Mouse (Mus musculus) midbrain, embryonic 13.5 days (tissue): Measurements from ENCODE around the gene Galk1. TPM values are rescaled to one million over a fixed set of nuclear protein-coding genes. Genes with fewer than 3 reads are reported as not detected.

ENCODE experiments used
- ATAC-seq: fragments of 200-750 bp; cut with Nextera tagmentation; 2 replicates; pipeline ENCODE4 v1.8.0; 2017; ENCODE audit warnings: mild to moderate bottlenecking, moderate TSS enrichment, moderate library complexity
- H3K27ac ChIP-seq: fragments of 300-500 bp; sonication (generic); 2 replicates; pipeline ENCODE4 v1.5.1; 2015; ENCODE audit warnings: inconsistent platforms, mild to moderate bottlenecking, moderate library complexity
- H3K27me3 ChIP-seq: fragments of 300-500 bp; sonication (generic); 2 replicates; pipeline ENCODE4 v1.6.1; 2015; ENCODE audit warnings: mild to moderate bottlenecking, inconsistent platforms
- H3K36me3 ChIP-seq: fragments of 300-500 bp; sonication (generic); 2 replicates; pipeline ENCODE4 v1.6.1; 2015; ENCODE audit warnings: mild to moderate bottlenecking, inconsistent platforms
- H3K4me1 ChIP-seq: fragments of 300-500 bp; sonication (generic); replicated peaks from 2 replicates; pipeline ENCODE4 v1.6.1; 2015; ENCODE audit warnings: inconsistent platforms
- H3K4me2 ChIP-seq: fragments of 300-500 bp; sonication (generic); replicated peaks from 2 replicates; pipeline ENCODE4 v1.6.1; 2015; ENCODE audit warnings: moderate library complexity, mild to moderate bottlenecking, inconsistent platforms
- H3K4me3 ChIP-seq: fragments of 300-500 bp; sonication (generic); replicated peaks from 2 replicates; pipeline ENCODE4 v1.5.1; 2015; ENCODE audit warnings: mild to moderate bottlenecking, inconsistent platforms
- H3K9ac ChIP-seq: fragments of 300-500 bp; sonication (generic); replicated peaks from 2 replicates; pipeline ENCODE4 v1.6.1; 2015; ENCODE audit warnings: mild to moderate bottlenecking, inconsistent platforms
- H3K9me3 ChIP-seq: fragments of 300-500 bp; sonication (generic); 2 replicates; pipeline ENCODE4 v1.6.1; 2016; ENCODE audit warnings: mild to moderate bottlenecking, inconsistent platforms
- WGBS: fragments of 180-500 bp; shearing (Covaris S2); methylation state at CpG from one replicate; pipeline ENCODE4 v1.1.7; 2015; 5-methylcytosine and 5-hydroxymethylcytosine counted together
- polyA plus RNA-seq: library from polyadenylated mRNA; unstranded; fragments of >200 nt; fragmentation: Nextera tagmentation; extraction: Ambion mirVana; gene quantifications from 2 replicates; pipeline ENCODE4 v1.2.1, GENCODE M21; 2015

Galk1 gene
- polyA plus RNA-seq: 49.2 and 58.9 TPM in 2 replicates

DNA sequence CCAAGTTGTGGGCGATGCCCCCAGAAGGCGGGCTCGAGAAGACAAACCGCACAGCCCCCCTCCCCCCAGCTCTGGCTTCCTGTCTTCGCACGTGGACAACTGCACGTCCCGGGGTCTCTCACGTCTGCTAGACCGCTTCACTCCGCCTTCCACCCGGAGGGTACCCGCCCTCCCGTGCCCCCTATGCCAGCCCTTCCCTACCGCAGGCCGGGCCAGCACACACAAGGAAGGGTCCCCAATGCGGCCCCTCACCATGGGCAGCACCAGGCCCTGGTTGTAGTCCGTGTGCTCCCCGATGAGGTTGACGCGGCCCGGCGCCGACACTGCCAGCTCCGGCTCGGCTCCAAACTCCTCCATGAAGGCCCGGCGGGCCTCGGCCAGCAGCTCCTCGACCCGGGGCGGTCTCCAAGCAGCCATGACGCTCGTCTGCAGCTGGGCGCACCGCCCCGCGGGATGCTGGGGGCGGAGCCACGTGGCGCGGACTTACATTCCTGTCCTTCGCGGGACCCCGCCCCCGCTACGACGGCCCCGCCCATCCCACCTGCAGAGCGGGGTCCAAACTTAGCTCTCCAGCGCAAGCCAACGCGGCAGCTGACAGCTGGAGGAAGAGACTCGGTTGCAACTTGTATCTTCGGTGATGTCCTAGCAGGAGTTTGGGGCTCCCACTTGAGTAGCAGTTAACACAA, at the start of gene Galk1:
Galk1 (minus strand) TSS at position 458 of the 686 bp plus-strand sequence.
- H3K27ac ChIP-seq: peak within 1 kb of the TSS; percentile 57; the same call in 1 of the 2 replicates
- H3K4me3 ChIP-seq: peak within 1 kb of the TSS; percentile 58
- H3K4me2 ChIP-seq: peak within 1 kb of the TSS; percentile 86
- H3K9me3 ChIP-seq: no peaks in the 10 kb centered on the region
- peak; percentile 82 for ATAC-seq
- WGBS: under 1% methylated on average over 55 of the region's 55 CpGs
- peaks cover 4% of the 10 kb centered on the region; the same call in 1 of the 2 replicates for H3K36me3 ChIP-seq
- H3K9ac ChIP-seq: peak within 1 kb of the TSS; percentile 80
- no peaks in the 10 kb centered on the region for H3K27me3 ChIP-seq
- H3K4me1 ChIP-seq: peaks cover 25% of the 10 kb centered on the region

- 94% methylated on average over 13 of the region's 13 CpGs for WGBS
- H3K27me3 ChIP-seq: no peaks in the 10 kb centered on the region
- H3K9me3 ChIP-seq: no peaks in the 10 kb centered on the region
- peaks cover 55% of the 10 kb centered on the region for H3K36me3 ChIP-seq
- no peak for ATAC-seq
- no peaks in the 10 kb centered on the region for H3K4me1 ChIP-seq
- 0 out of 2 replicates have a peak overlapping the region, but pooled peaks have one; percentile 28 for H3K27ac ChIP-seq
- no peak overlapping the region for H3K4me3 ChIP-seq
- no peak overlapping the region for H3K4me2 ChIP-seq
- no peak overlapping the region for H3K9ac ChIP-seq
Measured at GRCm38 (mm10) chr11:116061641-116062415, 49.3 kb upstream of the Galk1 start.

- Histone ChIP-seq H3K9ac (no peak overlapping the region), H3K4me1 (no peaks in the 10 kb centered on the region), H3K9me3 (no peaks in the 10 kb centered on the region), H3K27ac (no peak overlapping the region), H3K4me3 (no peak overlapping the region), H3K36me3 (peaks cover 68% of the 10 kb centered on the region), H3K4me2 (no peak overlapping the region), H3K27me3 (no peaks in the 10 kb centered on the region)
- no peak for ATAC-seq
- 86% methylated on average over 9 of the region's 9 CpGs for WGBS
Measured at GRCm38 (mm10) chr11:116060596-116060995, 48.1 kb upstream of the Galk1 start.

- no peak overlapping the region for H3K4me3 ChIP-seq
- WGBS: 95% methylated on average over 11 of the region's 11 CpGs
- H3K27me3 ChIP-seq: no peaks in the 10 kb centered on the region
- no peaks in the 10 kb centered on the region for H3K9me3 ChIP-seq
- no peaks in the 10 kb centered on the region for H3K4me1 ChIP-seq
- ATAC-seq: no peak
- H3K9ac ChIP-seq: no peak overlapping the region
- no peak overlapping the region for H3K27ac ChIP-seq
- H3K4me2 ChIP-seq: no peak overlapping the region
- peaks cover 77% of the 10 kb centered on the region for H3K36me3 ChIP-seq
Measured at GRCm38 (mm10) chr11:116059691-116060025, 47.1 kb upstream of the Galk1 start.

DNA sequence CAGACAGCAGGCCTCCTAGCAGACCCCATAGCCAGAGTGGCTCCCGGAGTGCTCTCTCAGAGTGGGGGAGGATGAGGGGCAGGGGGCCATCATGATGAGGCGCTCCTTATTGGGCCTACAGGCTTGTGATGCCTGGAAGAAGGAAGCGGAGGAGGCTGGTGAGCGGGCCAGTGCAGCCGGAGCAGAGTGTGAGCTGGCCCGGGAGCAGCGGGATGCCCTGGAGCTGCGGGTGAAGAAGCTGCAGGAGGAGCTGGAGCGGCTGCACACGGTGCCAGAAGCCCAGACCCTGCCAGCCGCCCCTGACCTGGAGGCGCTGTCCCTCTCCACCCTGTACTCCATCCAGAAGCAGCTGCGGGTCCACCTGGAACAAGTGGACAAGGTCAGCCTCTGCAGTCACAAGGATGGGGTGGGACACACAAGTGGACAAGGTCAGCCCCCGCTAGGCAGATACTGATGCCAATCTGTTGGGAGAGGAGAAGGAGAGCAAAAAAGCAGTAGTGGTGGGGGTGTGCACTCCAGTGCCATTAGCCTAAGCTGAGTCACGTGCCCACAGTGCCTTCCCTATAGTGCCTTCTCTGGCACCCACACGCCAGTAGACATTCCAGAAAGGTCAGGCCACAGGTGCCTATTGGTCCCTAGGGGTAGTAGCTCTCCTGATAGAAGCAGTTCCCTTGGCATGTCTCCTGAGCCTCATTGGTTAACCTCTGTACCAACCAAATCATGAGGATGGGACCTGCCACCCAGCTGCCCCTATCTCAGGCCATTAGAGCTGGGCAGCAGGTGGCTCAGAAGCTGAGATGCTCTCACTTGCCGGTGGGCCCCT, 46.6 kb upstream of the Galk1 start:
- Histone ChIP-seq H3K9ac (no peak overlapping the region), H3K4me3 (no peak overlapping the region), H3K9me3 (no peaks in the 10 kb centered on the region), H3K4me1 (no peaks in the 10 kb centered on the region), H3K27me3 (no peaks in the 10 kb centered on the region), H3K36me3 (peaks cover 83% of the 10 kb centered on the region), H3K4me2 (no peak overlapping the region), H3K27ac (no peak overlapping the region)
- 94% methylated on average over 17 of the region's 17 CpGs for WGBS
- ATAC-seq: no peak

GRCm38 (mm10) chr11:116058022-116058614, 45.6 kb upstream of the Galk1 start:
- no peak overlapping the region for H3K9ac ChIP-seq
- no peaks in the 10 kb centered on the region for H3K9me3 ChIP-seq
- WGBS: 84% methylated on average over 12 of the region's 12 CpGs
- no peak for ATAC-seq
- H3K4me2 ChIP-seq: no peak overlapping the region
- H3K27me3 ChIP-seq: no peaks in the 10 kb centered on the region
- H3K36me3 ChIP-seq: peaks cover 92% of the 10 kb centered on the region
- no peak overlapping the region for H3K27ac ChIP-seq
- H3K4me1 ChIP-seq: no peaks in the 10 kb centered on the region
- no peak overlapping the region for H3K4me3 ChIP-seq

DNA sequence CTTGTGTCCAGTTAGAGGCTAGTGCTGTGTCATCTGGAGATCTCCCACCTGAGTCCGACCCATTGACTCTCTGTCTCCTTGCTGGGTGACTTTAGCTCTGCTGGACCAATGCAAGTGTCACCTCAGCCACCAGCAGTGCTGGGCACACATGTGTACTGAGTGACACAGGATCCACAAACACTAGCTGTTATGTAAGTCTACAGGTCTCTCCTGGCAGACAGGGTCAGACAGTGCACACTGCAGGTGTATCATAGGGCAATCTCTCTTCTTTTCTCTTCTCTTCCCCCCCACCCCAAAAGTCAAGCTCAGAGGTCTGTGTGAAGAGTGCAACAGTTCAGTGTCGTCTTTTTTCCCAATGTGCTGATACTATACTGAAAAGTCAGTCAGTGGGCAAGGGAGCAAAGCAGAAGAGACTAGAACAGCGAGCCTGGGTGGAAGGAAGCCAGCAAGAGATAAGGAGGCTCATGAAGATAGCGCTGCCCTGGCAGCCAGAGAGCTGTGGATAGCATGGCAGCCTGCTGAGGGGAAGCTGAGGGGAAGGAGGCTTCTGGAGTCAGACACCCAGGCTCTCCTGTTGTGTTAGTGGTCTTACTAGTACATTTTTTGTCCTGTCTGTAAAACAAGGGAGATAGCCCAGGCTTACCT, 44.8 kb upstream of the Galk1 start:
- 85% methylated on average over 4 of the region's 4 CpGs for WGBS
- Histone ChIP-seq H3K27me3 (no peaks in the 10 kb centered on the region), H3K36me3 (peaks cover 99% of the 10 kb centered on the region), H3K9me3 (no peaks in the 10 kb centered on the region), H3K4me2 (no peak overlapping the region), H3K27ac (no peak overlapping the region), H3K4me1 (no peaks in the 10 kb centered on the region), H3K9ac (no peak overlapping the region), H3K4me3 (no peak overlapping the region)
- ATAC-seq: no peak

DNA sequence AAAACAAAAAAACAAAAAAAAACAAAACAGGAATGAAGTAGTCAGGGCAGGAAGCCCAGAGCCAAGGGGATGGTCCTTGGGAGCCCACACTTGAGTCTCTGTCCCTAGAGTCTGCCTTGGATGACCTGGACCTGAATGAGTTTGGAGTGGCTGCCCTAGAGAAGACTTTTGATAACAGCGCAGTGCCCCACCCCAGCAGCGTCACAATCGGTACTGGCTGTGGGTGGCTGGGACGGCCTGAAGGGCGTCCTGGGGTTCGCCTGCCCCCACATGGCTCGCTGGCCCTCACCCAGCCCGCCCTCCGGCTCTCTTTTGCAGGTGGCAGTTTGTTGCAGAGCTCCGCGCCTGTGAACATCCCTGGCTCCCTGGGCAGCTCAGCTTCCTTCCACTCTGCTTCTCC, 43.4 kb upstream of the Galk1 start:
- ATAC-seq: no peak
- Histone ChIP-seq H3K36me3 (peaks cover 98% of the 10 kb centered on the region), H3K27me3 (no peaks in the 10 kb centered on the region), H3K4me3 (no peak overlapping the region), H3K9me3 (no peaks in the 10 kb centered on the region), H3K9ac (no peak overlapping the region), H3K4me2 (no peak overlapping the region), H3K4me1 (no peaks in the 10 kb centered on the region), H3K27ac (no peak overlapping the region)
- WGBS: 95% methylated on average over 11 of the region's 11 CpGs

GRCm38 (mm10) chr11:116053510-116054229, 41.2 kb upstream of the Galk1 start:
- Histone ChIP-seq H3K9me3 (no peaks in the 10 kb centered on the region), H3K27ac (no peak overlapping the region), H3K4me2 (no peak overlapping the region), H3K4me1 (no peaks in the 10 kb centered on the region), H3K9ac (no peak overlapping the region), H3K36me3 (peaks cover 98% of the 10 kb centered on the region), H3K27me3 (no peaks in the 10 kb centered on the region), H3K4me3 (no peak overlapping the region)
- ATAC-seq: no peak
- 95% methylated on average over 9 of the region's 9 CpGs for WGBS

- no peak overlapping the region for H3K27ac ChIP-seq
- ATAC-seq: no peak
- H3K36me3 ChIP-seq: peaks cover 94% of the 10 kb centered on the region
- no peak overlapping the region for H3K4me2 ChIP-seq
- no peak overlapping the region for H3K4me3 ChIP-seq
- H3K27me3 ChIP-seq: no peaks in the 10 kb centered on the region
- H3K4me1 ChIP-seq: no peaks in the 10 kb centered on the region
- 93% methylated on average over 4 of the region's 4 CpGs for WGBS
- H3K9me3 ChIP-seq: no peaks in the 10 kb centered on the region
- no peak overlapping the region for H3K9ac ChIP-seq
Measured at GRCm38 (mm10) chr11:116050196-116050595, 37.7 kb upstream of the Galk1 start.

DNA sequence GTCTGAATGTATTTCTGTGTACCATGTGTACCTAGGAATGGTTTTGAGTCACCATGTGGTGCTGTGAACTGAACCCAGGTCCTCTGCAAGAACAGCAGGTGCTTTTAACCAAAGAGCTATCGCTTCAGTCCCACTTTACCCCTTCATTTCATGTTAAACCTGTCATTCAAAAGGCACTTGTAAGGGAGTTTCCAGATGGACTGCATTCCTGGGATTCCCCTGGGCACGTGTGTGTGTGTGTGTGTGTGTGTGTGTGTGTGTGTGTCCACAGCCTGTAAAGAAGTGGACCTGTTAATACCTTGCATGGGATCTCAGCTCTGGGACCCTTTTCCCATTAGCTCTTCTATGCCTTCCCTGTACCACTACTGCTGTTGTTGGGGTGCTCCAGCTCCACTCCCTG, 37.1 kb upstream of the Galk1 start:
- H3K4me3 ChIP-seq: no peak overlapping the region
- peaks cover 89% of the 10 kb centered on the region for H3K36me3 ChIP-seq
- H3K9me3 ChIP-seq: no peaks in the 10 kb centered on the region
- WGBS: 98% methylated on average over 2 of the region's 2 CpGs
- no peak overlapping the region for H3K9ac ChIP-seq
- H3K4me1 ChIP-seq: no peaks in the 10 kb centered on the region
- no peak overlapping the region for H3K27ac ChIP-seq
- H3K4me2 ChIP-seq: no peak overlapping the region
- no peaks in the 10 kb centered on the region for H3K27me3 ChIP-seq
- no peak for ATAC-seq
